Mouse (Mus musculus): ENCODE measurements at regions not wholly inside any gene's neighbourhood (a gene's known extent, or its start where the extent isn't known, plus 50 kb on each side); places are given as distances from the start of the nearest gene placed in this dataset.
"Not testable (repeated sequence)": the region's sequence is repeated elsewhere in the genome, so short reads cannot be mapped to it uniquely, and the experiment has no call there.

GRCm38 (mm10) chr2:108764703-108765102 lies 515.8 kb upstream of the Kif18a start:
- no peak for DNase-seq (ENCODE audit: low spot score)

GRCm38 (mm10) chr2:108766461-108766860 lies 514.1 kb upstream of the Kif18a start:
- DNase-seq (ENCODE audit: low spot score), result no peak

- no peak for DNase-seq (ENCODE audit: low spot score)
Observed at GRCm38 (mm10) chr2:108770383-108770782, 510.2 kb upstream of the Kif18a start.

DNA sequence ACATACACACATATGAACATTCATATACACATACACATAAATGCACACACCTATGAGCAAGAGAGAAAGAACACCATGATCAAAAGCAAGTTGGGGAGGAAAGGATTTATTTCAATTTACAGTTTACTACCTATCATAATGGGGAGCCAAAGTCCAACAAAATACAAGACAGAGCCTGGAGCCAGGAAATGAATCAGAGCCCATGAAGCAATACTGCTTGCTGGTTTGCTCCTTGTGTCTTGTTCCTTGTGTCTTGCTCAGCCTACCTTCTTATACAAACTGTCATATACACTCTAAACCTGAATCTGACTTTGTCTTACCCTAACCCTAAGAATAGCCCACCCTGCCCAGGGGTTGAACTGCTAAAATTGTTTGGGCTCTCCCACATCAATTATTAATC lies 497.1 kb upstream of the Kif18a start:
- no peak for DNase-seq (ENCODE audit: low spot score)

- no peak for DNase-seq (ENCODE audit: low spot score)
Observed at GRCm38 (mm10) chr2:108785161-108785957, 495.2 kb upstream of the Kif18a start.

- no peak for DNase-seq (ENCODE audit: low spot score)
Observed at GRCm38 (mm10) chr2:108789166-108789565, 491.4 kb upstream of the Kif18a start.

- DNase-seq (ENCODE audit: low spot score), result no peak
Observed at GRCm38 (mm10) chr2:108795145-108795544, 485.4 kb upstream of the Kif18a start.

- no peak for DNase-seq (ENCODE audit: low spot score)
Observed at GRCm38 (mm10) chr2:108796816-108797581, 483.5 kb upstream of the Kif18a start.

- DNase-seq (ENCODE audit: low spot score), result no peak
Observed at GRCm38 (mm10) chr2:108812367-108812766, 468.2 kb upstream of the Kif18a start.

GRCm38 (mm10) chr2:108813040-108813566 lies 467.4 kb upstream of the Kif18a start:
- DNase-seq (ENCODE audit: low spot score), result no peak

GRCm38 (mm10) chr2:108816579-108816978 lies 464.0 kb upstream of the Kif18a start:
- DNase-seq (ENCODE audit: low spot score), result no peak

DNA sequence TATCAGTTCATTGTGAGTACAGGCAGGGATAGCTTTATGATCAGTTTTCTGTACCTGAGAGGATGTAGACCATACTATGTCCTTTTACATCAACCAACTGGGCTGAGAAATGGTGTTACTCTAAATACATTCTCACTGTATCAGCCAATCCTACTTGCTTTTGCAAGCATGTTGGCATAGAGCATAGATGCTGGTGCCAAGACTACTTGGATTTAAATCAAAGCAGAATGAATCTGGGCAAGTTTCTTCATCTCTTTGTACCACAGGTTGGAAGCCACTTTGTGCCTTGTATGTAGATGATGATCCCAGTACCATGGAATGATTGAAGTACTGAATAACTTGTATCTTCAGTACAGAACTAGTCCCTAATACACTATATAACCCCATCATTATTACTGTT lies 456.5 kb upstream of the Kif18a start:
- no peak for DNase-seq (ENCODE audit: low spot score)

DNA sequence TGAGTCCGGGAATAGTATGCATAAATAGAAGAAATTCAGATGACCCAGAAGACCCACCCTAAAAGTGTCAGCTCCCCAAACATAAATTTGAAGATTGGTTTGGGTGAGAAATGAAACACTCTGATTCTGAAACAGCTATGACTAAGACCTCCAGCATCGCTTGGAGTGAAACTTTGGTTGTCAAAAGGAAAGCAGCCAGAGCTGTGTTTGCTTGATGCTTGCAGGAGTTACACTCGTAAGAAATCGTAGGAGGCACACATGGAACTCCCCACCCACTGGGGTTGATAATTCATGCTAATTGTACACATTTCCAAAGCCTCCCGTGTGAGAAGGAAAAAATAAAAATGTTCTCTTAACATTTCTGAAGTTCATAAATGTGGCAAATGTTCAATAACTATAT lies 454.6 kb upstream of the Kif18a start:
- DNase-seq (ENCODE audit: low spot score), result no peak

DNA sequence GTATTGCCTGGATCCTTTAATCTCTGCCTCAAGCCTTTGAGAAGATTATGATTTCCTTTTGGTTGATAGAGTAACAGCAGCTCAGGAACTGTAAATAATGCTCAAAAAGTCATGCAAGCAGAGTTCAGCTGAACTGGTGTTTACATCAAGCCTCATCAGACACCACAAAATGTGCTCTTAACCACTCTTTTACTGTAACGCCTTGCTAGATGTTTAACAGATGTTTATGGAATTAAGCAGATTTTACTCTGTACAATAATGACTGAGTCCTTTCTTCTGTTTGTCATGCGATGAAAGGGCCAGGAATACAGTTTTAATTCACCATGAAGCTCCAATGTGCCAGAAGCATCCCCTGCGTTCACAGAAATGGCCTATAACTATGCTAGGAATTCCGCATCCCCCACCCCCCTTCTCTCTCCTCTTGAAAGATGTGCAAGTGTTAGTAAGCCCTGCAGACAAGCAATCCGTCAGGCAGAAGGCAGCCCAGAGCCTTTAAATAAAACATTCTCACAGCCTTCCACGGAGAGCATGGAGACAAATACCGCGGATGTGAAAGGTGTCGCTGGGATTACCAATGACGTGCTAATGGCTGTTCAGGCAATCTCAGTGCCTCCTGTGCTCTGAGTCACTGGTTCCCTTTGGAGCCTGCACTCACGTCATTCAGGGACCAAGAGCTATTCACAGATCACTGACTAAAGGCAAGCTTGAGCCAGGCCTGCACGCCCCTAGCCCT lies 453.3 kb upstream of the Kif18a start:
- no peak for DNase-seq (ENCODE audit: low spot score)

GRCm38 (mm10) chr2:108827974-108828700 lies 452.4 kb upstream of the Kif18a start:
- no peak for DNase-seq (ENCODE audit: low spot score)

GRCm38 (mm10) chr2:108843855-108844254 lies 436.7 kb upstream of the Kif18a start:
- not testable (repeated sequence) for DNase-seq (ENCODE audit: low spot score)

DNA sequence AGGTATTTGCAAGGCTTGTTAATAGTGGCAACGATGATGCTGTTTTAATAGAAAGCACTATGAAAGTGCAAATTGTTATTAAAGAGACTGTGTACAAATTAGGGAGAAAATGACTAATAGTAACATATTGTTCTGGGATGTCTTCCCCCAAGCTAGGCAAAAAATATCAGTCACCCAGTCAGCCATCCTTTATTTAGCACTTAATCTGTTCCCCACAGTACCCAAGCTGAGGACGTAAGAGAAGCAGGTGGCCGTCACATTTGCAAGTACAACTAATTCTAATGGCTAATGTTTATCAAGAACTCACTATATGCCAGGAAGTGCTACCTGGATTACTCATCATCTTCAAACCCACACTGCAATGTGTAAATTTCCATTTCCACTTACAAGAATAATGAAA lies 432.5 kb upstream of the Kif18a start:
- no peak for DNase-seq (ENCODE audit: low spot score)

- DNase-seq (ENCODE audit: low spot score), result no peak
Observed at GRCm38 (mm10) chr2:108854399-108854798, 426.1 kb upstream of the Kif18a start.

DNA sequence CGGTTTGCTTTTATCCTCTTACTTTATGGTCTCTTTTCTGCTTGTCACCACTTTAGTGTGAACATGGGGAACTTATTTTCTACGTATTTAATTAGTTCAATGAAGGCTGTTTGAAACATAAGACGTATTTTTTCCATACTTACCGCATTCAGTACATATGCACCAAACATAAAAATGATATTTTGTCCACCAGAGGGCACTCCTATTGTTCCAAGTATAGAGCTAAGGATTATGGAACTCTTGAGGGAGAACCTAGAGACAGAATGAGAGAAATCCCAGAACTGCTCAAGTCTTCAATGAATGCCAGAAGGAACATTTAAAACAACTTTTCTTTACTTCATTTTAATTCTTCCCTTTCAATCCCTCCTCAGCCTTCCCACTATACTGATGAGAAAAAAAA lies 403.4 kb upstream of the Kif18a start:
- no peak for DNase-seq (ENCODE audit: low spot score)

DNA sequence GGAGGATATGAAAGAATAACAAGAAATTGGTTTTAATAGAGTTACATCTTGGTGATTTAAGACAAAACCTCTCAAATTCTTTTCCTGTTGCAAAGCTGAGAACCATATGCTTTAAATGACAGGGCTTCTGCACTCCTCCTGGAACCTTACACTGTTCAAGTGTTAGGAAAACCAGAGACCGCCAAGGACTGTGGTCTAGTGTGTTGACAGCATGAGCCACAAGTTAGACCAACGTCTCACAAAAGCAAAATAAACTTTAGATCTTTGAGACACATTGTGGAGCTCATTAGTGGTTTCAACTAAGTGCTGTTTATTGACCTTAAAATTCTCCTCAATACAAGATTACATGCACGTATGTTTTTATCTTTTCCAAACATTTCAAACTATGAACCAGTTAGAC lies 402.9 kb upstream of the Kif18a start:
- DNase-seq (ENCODE audit: low spot score), result no peak

DNA sequence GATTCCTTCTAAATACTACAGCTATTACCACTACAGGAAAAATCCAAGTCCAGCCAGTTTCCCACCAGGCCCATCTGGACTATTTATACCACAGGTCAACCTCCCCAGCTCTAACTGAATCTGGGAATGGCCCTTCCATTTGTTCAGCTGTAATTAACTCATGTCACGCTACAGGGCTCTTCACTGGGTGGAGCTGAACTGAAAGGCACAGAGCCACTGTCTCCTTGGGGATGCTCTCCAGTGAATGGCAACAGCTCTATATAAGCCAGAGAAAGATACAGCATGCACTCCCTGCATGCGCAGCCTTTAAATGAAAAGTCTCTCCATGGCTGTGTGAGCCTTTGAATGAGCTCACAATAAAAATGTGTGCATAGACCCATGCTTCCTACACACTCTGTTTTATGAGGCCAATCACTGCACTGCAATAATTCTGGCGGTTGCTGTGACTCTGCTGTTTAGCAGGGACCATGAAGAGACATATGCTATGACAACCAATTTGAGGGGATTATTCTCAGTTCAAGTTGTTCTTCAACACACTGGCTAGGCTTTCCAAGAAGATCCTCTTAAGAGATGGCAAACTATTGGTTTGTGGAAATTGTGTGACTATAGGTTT lies 376.3 kb upstream of the Kif18a start:
- DNase-seq (ENCODE audit: low spot score), result no peak
